Mouse (Mus musculus) left cerebral cortex, adult 9 months (tissue): ENCODE measurements around the gene Tmtc1.

ENCODE experiments used
- DNase-seq, 2 experiments: peaks; one replicate each; pipeline ENCODE4 v3.0.0; 2022; ENCODE audit warnings: low spot score in 2 of 2

Tmtc1 gene

DNA sequence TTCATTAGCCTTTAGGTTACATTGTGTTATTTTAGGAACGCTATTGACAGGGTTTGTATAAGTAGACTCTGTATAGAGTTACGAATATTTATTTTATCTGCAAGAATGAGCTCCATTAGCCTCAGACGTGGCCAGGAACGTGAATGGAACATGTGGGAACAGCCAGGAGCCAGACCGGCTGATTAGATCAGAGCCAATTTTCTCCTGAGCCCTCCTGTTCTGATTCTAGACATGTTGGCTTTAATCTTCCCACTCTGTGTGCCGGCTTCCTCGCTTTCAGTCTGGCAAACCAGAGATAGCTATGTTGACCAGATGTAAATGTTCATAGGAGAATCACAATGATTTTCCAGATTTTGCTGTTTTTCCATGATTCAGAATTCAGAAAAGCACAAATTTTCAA lies 22.6 kb downstream of the Tmtc1 start:
- no peak for DNase-seq

DNA sequence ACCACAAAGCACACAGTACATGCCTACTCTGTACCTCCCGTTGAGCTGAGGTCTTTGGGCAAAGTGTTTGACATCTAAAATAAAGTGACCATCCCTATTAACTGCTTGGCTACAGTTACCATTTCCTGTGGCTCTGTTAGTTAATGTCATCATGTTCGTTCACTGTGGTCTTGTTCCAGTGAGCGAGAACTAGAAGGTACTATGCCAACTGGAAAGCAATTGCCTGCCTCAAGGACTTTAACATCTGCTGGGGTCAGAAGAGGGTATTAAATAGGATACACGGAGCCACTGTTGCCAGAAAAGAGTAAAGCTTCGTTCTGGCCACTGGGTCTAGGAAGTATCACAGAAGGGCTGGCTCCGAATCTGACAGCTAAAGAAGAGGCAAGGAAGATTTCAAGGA lies 23.8 kb downstream of the Tmtc1 start:
- no peak for DNase-seq

DNA sequence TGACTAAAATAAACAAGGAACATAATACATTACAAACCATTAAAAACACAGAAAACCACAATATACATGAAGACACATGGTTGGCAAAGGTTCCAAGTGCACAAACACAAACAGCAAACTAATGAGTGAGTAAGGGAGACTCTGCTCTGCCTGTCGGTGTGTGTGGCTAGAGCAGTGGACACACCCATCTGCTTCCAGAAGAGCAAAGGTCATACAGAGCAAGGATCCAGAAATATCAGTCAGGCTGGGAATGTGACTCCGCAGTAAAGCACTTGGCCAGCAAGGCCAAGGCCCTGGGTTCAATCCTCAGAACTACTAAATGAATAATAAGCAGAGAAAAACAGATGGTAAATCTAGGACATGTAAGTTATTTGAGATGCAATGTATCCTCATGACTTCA lies 27.6 kb downstream of the Tmtc1 start:
- DNase-seq: no peak

DNA sequence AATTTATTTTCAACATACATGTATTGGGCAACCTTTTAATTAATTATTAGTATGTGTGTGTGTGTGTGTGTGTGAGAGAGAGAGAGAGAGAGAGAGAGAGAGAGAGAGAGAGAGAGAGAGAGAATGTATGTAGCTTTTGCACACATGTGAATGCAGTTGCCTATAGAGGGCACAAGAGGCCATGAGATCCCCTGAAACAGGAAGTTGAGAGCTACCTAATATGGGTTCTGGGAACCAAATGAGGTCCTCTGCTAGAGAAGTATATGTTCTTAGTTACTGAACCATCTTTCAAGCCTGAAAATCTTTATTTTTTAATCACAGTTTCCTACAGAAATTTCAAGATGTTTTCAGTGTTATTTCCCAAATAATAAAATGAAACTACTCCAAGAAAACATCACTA lies 30.6 kb downstream of the Tmtc1 start:
- no peak for DNase-seq

DNA sequence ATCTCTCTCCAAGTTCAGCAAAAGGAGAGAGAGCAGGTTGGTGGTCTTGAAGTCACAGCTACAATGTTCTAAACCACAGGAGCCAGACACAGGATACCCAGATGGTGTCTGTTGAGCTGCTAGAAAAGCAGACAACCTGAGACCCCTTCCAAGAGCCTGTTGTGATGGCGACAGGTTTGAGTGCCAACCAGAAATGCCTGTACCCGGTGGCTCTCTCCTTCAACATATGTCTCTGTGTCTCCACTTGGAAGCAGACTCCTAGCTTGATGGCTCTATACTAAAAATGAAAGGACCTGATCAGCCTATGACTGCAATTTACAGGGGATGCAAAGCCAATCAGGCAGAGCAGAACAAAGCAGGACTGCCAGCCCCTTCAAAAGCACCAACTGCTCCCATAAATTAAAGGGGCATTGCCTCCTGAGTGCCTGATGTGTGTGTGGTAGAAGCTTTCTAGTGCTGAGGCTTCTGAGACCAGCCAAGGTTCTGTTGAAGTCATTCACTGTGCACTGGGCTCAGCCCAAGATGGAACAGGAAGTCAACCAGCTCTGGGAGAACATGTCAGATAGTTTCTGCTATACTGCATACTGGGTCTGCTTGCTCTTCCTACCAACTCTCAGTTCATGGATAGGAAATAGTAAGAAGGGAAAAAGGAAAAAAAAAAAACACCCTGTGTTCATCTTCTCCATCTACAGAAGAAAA lies 37.2 kb downstream of the Tmtc1 start:
- no peak for DNase-seq

DNA sequence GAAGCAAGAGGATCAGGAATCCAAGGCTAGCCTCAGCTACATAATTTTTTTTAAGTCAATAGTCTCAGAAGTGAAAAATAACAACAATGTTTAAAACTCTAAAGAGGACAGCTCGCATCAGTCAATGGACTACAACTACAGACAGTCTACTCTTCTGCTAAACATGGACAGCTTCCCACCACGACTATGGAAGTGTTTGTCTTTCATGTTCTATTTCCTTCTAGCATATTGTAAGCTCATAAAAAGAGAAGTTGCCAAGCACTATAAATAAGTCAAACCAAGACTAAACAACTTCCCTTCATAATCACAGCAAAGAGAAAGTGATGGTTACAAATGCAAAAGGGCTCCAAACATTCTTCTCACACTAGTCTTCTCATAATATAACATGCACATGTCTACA lies 38.6 kb downstream of the Tmtc1 start:
- no peak for DNase-seq

DNA sequence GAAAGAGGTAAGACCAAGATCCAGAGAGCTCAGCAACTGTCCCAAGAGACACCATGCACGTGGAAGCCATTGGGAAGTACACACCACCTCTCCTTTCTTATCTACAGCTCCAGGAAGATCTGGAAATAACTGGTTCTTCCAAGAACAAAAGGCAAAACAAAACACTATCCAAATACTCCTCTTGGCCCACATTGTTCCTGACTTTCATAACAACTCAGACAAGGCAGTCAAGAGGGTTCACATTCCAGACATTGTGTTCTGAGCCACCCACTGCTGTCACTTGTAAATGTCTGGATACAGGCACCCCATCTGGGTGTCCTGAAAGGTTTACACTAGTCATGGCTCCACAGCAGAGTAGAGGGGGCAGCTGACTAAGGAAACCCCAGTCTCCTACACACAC lies 39.7 kb downstream of the Tmtc1 start:
- peak in 1 of 2 experiments; percentile 32 for DNase-seq

DNA sequence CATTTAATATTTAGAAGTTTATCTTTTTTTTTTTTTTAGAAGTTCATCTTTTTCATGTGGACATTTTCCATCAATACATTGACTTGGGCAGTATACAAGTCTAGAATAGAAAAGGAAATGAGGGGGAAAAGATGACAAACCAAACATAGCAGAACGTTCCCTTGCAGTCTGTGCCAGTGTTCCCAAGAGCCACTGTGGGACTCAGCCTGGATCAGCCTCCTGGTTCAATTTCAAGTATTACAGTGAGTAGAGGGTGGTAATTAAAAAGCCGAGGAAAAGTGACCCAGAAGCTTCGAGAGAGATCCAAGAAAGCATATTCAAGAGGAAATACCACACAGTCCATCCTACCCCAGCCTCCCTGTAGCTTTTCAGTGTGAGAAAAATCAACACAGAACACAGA lies 40.4 kb downstream of the Tmtc1 start:
- no peak for DNase-seq

DNA sequence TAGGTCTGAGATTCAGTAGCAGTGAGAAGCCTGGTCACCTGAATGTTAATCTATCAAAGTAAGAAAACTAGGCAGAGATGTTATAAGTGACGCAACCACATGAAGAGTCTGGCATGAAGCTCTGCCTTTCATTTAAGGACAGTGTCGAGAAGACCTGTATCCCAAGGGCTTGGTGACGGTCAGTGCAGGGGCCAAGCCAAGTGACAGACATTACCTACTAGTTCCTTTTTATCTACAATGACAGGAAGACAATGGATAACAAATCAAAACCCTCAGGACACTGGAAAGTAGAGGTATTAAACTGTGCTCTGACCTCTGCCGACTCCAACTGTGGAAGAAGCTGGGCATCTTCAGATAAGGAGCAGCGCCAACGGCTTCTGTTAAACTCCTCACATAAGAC lies 43.2 kb downstream of the Tmtc1 start:
- DNase-seq: no peak

DNA sequence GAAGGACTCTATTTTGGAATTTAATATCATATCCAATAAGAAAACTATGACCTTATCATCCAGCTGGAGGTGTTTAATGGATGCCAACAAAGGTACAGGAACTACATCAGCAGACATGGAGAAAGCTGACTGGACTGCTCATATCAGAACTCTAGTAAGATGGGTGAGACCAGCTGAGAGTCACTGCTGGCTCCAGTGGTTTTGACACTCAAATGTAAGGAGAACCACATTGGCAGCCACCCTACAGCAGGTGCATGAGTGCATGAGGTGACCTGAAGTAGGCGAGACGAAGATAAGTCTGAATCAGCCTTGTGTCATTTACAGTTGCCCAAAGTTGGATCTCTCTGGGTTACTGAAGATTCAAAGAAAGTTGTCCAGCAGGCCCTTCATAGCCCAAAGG lies 44.6 kb downstream of the Tmtc1 start:
- DNase-seq: no peak

DNA sequence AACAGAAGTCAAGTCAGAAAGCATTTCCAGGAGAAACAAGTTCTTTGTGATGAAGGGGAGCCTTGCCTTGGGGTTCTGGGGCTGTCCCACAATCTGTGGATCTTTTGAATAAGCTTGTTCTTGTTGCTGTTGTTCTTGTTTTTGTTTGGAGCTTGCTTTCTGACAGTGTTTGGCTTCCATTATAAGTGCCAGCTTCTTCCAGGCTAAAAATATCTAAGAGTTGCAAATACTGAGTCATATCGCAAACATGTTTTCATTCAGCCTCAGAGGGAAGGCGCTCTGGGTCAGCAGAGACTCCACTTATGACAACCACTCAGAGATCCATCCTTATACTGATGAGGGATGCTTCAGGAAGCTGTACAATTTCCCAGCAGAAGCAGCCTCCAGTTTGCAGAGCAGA lies 45.3 kb downstream of the Tmtc1 start:
- no peak for DNase-seq

DNA sequence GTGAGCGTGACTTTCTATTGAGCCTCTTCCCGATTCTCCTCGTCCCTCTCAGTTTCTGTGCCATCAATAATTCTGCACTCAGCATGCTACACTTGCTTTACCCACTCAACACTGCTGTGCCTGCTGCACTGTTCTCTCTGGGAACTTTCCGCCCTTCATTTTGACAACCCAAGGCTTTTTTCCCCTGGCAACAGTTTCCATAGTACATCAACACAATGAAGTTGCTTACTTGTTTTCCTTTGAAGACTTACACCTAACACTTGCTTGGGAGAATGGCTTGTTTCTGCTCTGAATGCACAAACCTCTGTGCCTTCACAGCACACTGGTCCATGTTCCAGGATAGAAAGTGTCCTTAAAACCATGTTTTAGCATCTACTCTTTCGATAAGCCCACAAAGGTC lies 46.9 kb downstream of the Tmtc1 start:
- DNase-seq: no peak

DNA sequence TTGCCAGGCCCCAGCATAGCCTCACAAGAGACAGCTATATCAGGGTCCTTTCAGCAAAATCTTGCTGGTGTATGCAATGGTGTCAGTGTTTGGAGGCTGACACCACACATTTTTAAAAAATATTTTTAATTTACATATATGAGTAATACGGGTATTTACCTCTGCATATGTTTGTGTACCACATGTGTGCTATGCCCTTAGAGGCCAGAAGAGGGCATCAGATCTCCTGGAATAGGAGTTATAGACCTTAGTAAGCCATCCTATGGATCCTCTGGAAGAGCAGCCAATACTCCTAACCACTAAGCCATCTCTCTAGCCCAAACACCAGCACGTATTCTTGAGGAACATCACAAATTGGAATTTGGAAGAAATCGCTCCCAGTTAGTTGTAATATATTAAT lies 48.9 kb downstream of the Tmtc1 start:
- no peak for DNase-seq

DNA sequence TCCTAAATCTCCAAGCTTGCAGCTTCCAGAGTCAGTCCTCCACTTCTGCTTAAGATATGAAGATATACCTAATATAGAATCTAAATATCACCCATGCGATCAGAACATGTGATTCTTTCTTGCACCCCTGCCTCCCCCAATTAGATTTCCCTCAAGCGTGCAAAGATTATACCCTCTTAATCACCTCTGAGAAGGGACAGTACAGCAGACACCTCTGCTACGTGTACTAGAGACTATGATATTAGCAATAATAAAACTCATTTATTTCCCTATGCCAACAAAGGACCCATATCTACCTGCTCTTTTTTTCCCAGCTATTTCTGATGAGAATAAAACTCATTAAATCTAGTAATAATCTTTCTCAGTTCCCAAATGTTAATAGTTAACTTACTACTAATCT lies 49.9 kb downstream of the Tmtc1 start:
- no peak for DNase-seq

DNA sequence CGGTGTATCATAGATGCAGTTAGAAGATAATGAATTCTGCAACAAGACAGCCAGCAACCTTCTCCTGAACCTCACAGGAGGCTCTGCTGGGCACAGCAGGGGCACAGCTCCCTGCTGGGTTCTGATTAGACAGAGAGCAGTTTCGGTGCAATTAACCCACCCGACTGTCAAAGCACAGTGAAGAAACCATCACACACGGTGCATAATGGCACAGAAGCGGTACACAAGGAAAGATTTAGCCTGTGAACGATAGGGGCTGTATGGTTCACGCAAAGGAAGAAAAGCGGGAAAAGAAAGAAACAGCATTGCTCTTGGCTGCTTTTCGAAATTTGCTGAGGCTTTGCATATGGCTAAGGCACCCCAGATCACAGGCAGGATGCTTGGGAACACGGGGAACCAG lies 52.0 kb downstream of the Tmtc1 start:
- DNase-seq: no peak

DNA sequence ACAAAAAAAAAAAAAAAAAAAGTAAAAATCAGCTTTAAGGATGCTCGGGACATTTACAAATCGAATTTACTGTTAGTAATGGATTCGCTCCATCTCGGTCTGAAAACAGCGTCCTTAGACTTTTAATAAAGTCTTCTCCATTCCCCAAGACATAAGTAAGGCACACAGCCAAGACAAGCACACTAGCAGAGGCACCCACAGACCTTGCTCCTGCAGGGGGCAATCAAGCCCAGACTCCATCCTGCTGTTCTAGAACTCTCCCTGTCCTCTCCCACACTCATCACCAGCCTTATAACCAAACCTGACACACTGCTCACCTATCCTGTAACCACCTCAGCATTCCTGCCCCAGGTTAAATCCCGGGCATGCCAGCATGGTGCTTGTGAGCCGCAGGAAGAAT lies 52.9 kb downstream of the Tmtc1 start:
- no peak for DNase-seq

DNA sequence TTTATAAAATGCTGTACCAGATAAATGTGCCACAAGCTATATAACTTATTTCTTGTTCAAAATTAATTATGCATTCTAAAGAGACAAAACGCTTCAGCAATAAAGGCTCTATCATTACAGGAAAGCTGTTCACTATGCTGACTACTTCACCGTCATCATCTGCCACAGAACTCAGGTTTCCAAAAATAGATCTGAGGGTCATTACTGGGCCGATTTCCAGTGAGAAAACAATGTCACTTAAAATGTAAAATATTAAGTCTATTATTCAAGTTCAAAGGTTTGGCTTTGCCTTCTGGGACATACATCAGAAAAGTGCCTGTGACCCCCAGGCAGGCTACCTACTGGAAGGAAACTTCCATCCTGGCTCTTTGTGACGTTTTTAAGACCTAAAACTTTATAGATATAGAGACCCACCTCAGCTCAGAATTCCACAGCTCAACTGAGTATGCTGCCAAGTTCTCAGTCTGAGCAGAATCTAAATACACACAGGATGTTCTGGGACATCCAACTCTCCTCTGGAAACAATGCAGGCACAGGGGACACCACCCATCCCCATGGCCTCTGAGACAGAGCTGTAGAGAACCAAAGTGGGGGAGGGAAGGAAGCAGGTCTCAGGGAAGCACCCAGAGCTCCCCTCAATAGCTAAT lies 53.4 kb downstream of the Tmtc1 start:
- DNase-seq: no peak

DNA sequence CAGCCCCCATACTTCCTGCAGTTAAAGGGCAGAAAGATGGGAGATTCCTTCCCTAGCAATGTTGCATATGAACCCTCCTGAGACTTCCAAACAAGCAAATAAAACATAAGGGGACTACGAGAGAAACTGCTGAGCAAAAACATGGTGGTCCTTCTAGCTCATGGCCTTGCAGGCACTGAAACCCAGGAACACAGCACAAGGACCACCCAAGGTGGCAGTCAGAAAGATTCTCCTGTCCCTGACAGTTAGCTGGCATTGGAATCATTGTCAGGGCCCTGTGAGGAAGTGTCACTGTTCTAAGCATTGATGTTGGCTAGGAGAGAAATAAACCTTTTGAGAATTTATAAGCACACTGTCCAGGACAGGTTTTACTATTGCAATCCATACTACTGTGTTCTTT lies 56.2 kb downstream of the Tmtc1 start:
- no peak for DNase-seq

DNA sequence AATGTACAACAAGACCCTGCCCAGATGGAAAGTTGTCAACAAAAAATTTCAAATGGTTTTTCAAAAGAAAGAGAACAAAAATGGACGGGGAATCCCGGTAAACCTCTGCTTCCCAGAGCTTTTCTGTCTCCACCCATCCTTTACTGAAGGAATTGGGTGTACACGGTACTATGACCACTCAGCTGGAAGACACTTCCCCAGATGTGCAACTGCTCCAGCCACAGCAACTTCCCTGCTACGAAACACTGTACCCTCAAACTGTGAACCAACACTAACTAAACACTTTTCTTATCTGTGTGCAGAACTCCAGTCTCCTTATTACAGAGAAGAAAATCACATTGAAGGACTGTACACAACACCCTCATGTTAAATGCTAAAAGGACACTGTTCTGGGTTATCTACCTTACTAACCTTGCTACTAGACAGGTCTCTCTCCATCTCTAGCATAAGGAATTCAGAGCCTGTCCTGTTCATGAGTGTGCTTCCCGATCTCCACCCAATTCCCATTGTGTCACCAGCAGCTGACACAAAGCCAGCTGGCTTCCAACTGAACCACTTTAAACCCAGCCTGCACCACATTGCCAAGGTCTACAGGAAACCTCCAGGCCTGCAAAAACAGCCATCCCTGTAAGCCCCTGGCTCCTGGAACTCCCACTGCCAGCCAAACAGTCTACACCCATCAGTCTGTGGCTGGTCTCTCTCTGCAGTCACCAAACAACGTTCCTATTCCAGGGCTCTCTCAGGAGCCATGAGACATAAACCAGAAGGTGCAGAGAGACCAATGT lies 59.9 kb downstream of the Tmtc1 start:
- no peak for DNase-seq

DNA sequence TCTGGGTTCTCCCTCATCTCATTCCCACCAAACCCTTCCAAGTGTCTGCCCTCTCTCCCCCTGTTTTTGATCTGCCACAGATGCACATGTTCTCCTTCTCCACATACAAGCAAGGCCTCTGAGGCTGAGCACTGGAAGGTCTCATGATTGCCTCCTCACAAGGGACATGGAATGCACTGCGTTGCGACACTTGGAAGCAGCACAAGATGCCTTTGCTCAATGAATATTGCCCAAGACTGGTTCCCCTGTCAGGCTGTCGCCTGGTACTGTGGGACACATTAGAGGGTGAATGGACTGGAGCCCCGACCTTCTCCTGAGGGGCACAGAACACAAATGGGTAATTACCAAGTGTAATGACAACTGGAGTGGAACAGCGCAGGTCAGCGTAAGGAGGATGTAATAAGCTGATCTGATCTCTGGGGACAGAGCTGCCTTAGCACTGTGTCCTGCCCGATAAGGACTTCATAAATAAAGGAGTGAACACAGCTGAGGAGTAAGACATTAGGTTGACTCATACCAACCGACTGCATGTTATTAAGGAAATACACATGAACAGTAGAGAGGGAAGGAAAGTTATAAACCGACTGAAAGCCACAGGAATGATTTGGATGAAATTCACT lies 62.9 kb downstream of the Tmtc1 start:
- DNase-seq: no peak

DNA sequence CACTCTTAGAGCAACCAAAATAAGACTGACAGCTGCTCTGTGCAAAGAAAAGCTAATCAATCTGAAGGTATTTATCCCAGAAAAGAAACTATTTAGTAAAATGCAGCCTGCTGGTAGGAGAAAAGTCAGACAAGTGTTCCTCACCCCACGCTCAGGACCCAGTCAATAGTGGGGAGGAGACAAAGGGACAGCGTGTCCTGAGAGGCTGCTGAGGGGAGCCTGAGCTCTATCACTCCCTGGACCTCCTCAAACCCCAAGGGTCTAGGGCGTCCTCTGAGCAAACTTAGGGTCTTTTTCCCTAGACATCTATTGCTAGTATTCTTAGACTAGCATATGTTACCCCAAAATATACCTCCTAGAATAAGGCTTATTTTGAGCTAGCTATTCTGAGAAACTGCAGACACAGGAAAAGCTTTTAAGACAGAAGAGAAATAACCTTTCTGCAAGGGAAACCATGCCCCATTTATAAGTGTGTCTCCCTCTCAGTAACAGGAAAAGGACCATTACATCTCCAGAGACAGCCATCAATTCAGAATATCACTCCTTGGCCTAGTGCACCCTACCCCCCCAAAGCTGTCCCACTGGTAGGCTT lies 68.5 kb downstream of the Tmtc1 start:
- no peak for DNase-seq

DNA sequence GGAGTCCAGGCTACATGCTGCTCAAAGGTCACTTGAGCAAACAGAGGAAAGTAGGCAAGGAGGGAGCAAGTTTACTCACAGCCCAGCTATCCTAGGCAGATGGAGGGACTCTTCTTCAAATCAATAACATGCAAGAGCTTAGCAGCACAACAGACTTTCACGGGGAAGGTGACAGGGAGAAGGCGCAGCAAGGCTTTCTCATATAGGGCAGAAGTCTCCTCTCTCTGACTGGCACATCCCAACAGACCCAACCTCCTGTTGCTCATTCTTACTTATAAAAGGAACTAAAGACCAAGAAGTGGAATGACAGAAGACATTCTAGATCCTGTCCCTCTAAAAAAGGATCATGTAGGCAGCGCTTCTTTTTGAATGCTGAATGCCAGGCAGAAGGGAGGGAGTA lies 69.2 kb downstream of the Tmtc1 start:
- no peak for DNase-seq
